Mouse (Mus musculus): ENCODE measurements around the gene Olfm1.
A peak's percentile ranks its signal among the peaks of the same experiment; 100 is the strongest.

Gene Olfm1

GRCm38 (mm10) chr2:28235129-28235528 lies 42.3 kb downstream of the Olfm1 start:
- no peak for DNase-seq (ENCODE audit: low read depth, low spot score)

DNA sequence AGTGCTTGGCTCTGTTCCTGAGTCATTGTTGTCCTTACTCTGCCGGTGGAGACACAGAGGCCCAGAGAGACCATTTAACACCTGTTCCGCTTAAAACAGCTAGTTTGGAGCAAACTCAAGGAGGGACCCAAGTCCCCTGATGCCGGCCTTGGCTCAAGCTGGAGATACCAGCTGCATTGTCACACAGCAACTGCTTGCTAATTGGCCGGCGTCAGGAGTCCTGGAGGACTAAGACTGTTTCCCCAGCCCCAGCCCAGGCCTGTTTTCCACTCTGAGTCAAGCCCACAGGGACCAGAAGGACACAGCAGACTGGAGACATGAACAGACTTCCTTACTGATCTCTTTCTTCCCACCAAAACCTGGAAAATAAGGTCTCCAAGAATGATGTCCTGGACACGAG lies 43.7 kb downstream of the Olfm1 start:
- DNase-seq (ENCODE audit: low read depth, low spot score): no peak

DNA sequence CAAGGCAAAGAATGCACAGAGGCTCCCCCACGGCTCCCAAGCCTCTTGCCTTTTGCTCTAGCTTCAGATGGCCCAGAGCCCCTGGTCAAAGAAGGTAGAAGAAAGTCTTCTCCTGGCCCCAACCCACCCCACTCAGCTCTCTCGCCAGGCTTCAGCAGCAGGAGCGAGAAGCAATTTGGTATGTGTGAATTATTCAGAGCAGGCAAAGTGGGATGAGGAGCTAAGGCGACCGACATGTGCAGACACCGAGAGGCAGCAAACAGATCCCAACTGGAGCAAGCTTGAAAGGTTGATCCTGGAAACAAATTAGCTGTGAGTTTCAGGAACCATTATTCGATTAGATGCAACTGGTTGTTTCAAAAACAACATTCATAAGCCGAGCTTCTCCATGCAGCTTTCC lies 46.8 kb downstream of the Olfm1 start:
- no peak for DNase-seq (ENCODE audit: low read depth, low spot score)

- no peak for DNase-seq (ENCODE audit: low read depth, low spot score)
Measured at GRCm38 (mm10) chr2:28240920-28241319, 48.1 kb downstream of the Olfm1 start.

DNA sequence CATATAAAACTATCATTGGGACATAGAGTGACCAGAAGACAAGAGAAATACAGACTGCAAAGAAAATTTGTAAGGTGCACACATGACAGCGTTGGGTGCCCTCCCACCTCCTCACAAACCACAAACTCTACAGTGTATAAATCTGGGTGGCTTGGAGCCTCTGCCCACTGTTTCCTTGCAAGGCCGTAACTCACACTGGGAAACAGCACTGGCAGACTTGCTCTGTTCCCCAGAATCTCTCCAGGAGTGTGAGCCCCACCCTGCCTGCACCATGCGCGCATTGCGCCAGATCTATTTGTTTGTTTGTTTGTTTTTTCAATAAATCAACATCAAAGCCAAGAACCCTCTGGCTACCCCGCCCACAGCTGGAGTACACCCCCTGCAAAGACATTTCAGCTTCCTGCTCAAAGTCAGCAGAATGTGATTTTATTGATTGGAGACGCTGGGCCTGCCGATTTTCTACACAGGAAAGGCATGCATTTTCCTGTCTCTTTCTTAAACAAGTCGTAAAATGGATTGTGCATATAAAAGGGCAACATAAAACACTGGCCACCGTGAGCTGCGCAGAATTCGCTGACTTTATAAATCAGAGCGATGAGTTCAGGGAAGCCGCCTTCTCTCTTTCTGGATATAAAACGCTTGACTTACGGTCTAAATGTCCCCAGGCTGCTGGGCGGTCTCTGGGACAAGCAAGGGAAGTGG lies 48.9 kb downstream of the Olfm1 start:
- DNase-seq (ENCODE audit: low read depth, low spot score): no peak

- DNase-seq (ENCODE audit: low read depth, low spot score): no peak
Measured at GRCm38 (mm10) chr2:28242222-28242543, 49.4 kb downstream of the Olfm1 start.

DNA sequence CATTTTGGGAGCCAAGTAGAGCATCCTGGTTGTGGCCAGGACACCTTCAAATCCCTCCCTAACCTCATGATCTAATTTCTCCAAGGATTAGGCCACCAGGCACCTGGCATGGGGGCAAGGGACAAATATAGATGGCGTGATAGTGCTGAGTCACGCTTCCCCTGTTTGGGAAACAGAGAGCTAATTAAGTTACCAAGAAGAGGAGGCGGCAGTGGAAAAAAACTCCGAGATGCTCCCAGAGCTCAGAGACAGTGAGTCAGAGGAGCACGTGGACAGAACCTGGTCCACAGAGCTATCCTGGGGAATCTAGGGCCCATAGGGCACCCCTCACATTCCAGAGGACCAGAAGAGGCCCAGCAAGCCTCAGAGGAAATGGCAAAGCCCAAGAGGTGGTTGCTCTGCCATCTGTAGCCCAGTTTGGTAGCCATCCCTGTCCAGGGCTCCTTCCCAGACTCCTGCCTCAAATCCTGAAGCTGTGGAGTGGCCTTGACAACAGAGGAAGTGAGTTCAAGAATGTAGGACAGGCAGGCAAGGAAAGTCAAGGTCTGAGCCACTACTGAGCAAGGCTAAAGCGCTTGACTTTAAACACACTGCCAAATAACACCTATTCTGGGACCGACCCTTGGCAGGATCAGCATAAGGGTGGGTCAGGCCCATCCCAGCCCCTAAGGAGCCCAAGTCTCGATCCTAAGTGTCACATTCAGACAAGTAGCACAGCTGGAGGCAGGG lies 52.0 kb downstream of the Olfm1 start:
- DNase-seq (ENCODE audit: low read depth, low spot score): no peak

- DNase-seq (ENCODE audit: low read depth, low spot score): no peak
Measured at GRCm38 (mm10) chr2:28246110-28246653, 53.4 kb downstream of the Olfm1 start.

GRCm38 (mm10) chr2:28247098-28247497 lies 54.3 kb downstream of the Olfm1 start:
- no peak for DNase-seq (ENCODE audit: low read depth, low spot score)

- DNase-seq (ENCODE audit: low read depth, low spot score): no peak
Measured at GRCm38 (mm10) chr2:28252554-28252953, 59.8 kb downstream of the Olfm1 start.

GRCm38 (mm10) chr2:28256029-28256428 lies 63.2 kb downstream of the Olfm1 start:
- no peak for DNase-seq (ENCODE audit: low read depth, low spot score)

GRCm38 (mm10) chr2:28261438-28261837 lies 68.6 kb downstream of the Olfm1 start:
- DNase-seq (ENCODE audit: low read depth, low spot score): no peak

DNA sequence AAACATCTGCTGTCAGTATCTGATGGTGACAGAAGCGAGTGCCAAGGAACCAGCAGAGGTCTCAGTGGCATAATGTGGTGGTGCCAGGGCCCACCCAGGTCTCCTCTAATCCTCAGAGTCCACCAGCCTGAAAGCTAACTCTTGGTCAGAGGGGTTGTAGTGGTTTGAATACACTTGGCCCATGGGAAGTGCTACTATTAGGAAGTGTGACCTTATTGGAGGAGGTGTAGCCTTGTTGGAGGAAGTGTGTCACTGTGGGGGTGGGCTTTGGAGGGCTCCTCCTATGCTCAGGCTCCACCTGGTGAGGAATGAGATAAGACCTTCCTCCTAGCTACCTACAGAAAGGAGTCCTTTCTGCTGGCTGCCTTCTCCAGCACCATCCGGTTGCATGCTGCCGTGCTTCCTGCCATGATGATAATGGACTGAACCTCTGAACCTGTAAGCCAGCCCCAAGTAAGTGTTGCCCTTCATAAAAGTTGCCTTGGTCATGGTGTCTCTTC lies 75.0 kb downstream of the Olfm1 start:
- DNase-seq (ENCODE audit: low read depth, low spot score): no peak

- no peak for DNase-seq (ENCODE audit: low read depth, low spot score)
Measured at GRCm38 (mm10) chr2:28270561-28270960, 77.8 kb downstream of the Olfm1 start.

GRCm38 (mm10) chr2:28272218-28272965 lies 79.6 kb downstream of the Olfm1 start:
- no peak for DNase-seq (ENCODE audit: low read depth, low spot score)

DNA sequence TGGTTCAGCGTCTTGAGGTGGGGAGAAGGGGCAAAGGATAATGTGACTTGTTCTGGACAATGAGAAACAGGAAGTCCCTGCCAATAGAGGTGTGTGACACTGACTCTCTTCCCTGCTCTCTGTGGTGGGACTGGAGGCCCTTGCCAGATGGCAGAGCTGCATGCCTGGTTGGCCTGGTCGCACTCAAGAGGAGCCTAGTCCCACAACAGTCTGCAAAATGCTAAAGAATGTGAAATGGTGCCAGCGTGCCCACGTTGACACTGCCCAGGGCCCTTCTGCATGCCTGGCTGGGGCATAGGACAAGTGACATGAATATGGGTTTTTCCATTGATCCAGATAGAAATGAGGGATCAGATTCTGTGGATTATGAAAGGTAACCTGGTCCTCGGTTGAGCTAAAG lies 81.2 kb downstream of the Olfm1 start:
- no peak for DNase-seq (ENCODE audit: low read depth, low spot score)

- DNase-seq (ENCODE audit: low read depth, low spot score): no peak
Measured at GRCm38 (mm10) chr2:28275345-28275744, 82.6 kb downstream of the Olfm1 start.

- DNase-seq (ENCODE audit: low read depth, low spot score): peak; percentile 31
Measured at GRCm38 (mm10) chr2:28278150-28278549, 85.4 kb downstream of the Olfm1 start.

DNA sequence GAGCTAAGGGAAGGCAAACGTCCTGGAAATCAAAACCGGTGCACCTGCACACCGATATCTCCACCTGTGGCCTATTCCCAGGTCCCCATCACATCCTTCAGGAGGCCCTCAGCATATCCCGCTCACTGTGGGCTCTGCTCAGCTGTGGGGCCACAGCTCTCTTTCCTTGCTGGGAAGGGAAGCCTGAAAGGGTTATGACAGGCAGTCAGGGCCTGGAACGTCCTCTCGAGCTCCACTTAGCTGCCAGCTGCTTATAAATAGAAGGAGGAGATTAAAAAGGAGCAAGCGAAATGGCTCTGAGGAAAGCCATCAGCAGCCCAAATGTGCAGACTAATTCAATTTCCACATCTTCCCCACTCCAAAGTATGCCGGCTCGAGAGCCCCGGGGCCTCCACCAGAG lies 86.1 kb downstream of the Olfm1 start:
- DNase-seq (ENCODE audit: low read depth, low spot score): no peak
